Mouse (Mus musculus): ENCODE results near the gene Cfap99. TPM values are rescaled to one million over a fixed set of nuclear protein-coding genes. Genes with fewer than 3 reads are reported as not detected.

Gene Cfap99
- polyA plus RNA-seq, 1 experiment from 2014 or later: not detected

Other genes starting within 250 kb of the Cfap99 start
- 0.29 and 1.0 TPM in 2 replicates for gene Poln, start 119.2 kb upstream of the Cfap99 start, polyA plus RNA-seq (2015; fragmentation: Nextera tagmentation; extraction: Ambion mirVana)
- gene Haus3, start 119.1 kb upstream of the Cfap99 start, polyA plus RNA-seq (2015; fragmentation: Nextera tagmentation; extraction: Ambion mirVana): 15.2 and 17.9 TPM in 2 replicates
- 27.0 and 31.6 TPM in 2 replicates for gene Mxd4, start 100.9 kb upstream of the Cfap99 start, polyA plus RNA-seq (2015; fragmentation: Nextera tagmentation; extraction: Ambion mirVana)
- gene Zfyve28, start 151 bp upstream of the Cfap99 start, polyA plus RNA-seq (2015; fragmentation: Nextera tagmentation; extraction: Ambion mirVana): 5.6 and 6.9 TPM in 2 replicates
- 134 and 135 TPM in 2 replicates for gene Rnf4, start 47.7 kb downstream of the Cfap99 start, polyA plus RNA-seq (2015; fragmentation: Nextera tagmentation; extraction: Ambion mirVana)
- 14.3 and 15.2 TPM in 2 replicates for gene Fam193a, start 81.3 kb downstream of the Cfap99 start, polyA plus RNA-seq (2015; fragmentation: Nextera tagmentation; extraction: Ambion mirVana)
- 8.1 and 11.3 TPM in 2 replicates for gene Tnip2, start 225.4 kb downstream of the Cfap99 start, polyA plus RNA-seq (2015; fragmentation: Nextera tagmentation; extraction: Ambion mirVana)
- gene Sh3bp2, start 237.2 kb downstream of the Cfap99 start, polyA plus RNA-seq (2015; fragmentation: Nextera tagmentation; extraction: Ambion mirVana): 15.0 and 16.7 TPM in 2 replicates

Data from neural tube, embryonic 13.5 days (tissue).